Mouse (Mus musculus) CH12F3 (cell line): ENCODE measurements at regions not wholly inside any gene's neighbourhood (a gene's known extent, or its start where the extent isn't known, plus 50 kb on each side); places are given as distances from the start of the nearest gene placed in this dataset.
"Not testable (repeated sequence)": the region's sequence is repeated elsewhere in the genome, so short reads cannot be mapped to it uniquely, and the experiment has no call there.

Source experiments
- in situ Hi-C: fragments of 300-500 bp; cut with MboI; formaldehyde crosslinking; loops from 2 replicates; pipeline ENCODE4 v1.14.3; 2020; ENCODE audit warnings: low sequenced_read_pairs

- in situ Hi-C loops: no loop called here
Observed at GRCm38 (mm10) chr15:60333573-60334306, 317.3 kb upstream of the 4933412E24Rik start.

- in situ Hi-C loops: no loop called here
Observed at GRCm38 (mm10) chr15:60317577-60317976, 301.2 kb upstream of the 4933412E24Rik start.

GRCm38 (mm10) chr15:60315210-60315609, 298.8 kb upstream of the 4933412E24Rik start:
- in situ Hi-C loops: no loop called here

- in situ Hi-C loops: no loop called here
Observed at GRCm38 (mm10) chr15:60309909-60310308, 293.5 kb upstream of the 4933412E24Rik start.

- in situ Hi-C loops: no loop called here
Observed at GRCm38 (mm10) chr15:60308968-60309367, 292.6 kb upstream of the 4933412E24Rik start.

- in situ Hi-C loops: no loop called here
Observed at GRCm38 (mm10) chr15:60308126-60308525, 291.7 kb upstream of the 4933412E24Rik start.

GRCm38 (mm10) chr15:60303501-60303900, 287.1 kb upstream of the 4933412E24Rik start:
- in situ Hi-C loops: no loop called here

GRCm38 (mm10) chr15:60301939-60302338, 285.5 kb upstream of the 4933412E24Rik start:
- in situ Hi-C loops: no loop called here

- in situ Hi-C loops: no loop called here
Observed at GRCm38 (mm10) chr15:60285321-60285720, 268.9 kb upstream of the 4933412E24Rik start.

- in situ Hi-C loops: no loop called here
Observed at GRCm38 (mm10) chr15:60280378-60280777, 264.0 kb upstream of the 4933412E24Rik start.

- in situ Hi-C loops: not testable (repeated sequence)
Observed at GRCm38 (mm10) chr15:60253661-60254060, 237.2 kb upstream of the 4933412E24Rik start.

GRCm38 (mm10) chr15:60226335-60226938, 210.0 kb upstream of the 4933412E24Rik start:
- in situ Hi-C loops: no loop called here

- in situ Hi-C loops: no loop called here
Observed at GRCm38 (mm10) chr15:60195070-60195469, 178.7 kb upstream of the 4933412E24Rik start.

- in situ Hi-C loops: no loop called here
Observed at GRCm38 (mm10) chr15:60193157-60193556, 176.7 kb upstream of the 4933412E24Rik start.

- in situ Hi-C loops: no loop called here
Observed at GRCm38 (mm10) chr15:60187002-60187715, 170.7 kb upstream of the 4933412E24Rik start.

GRCm38 (mm10) chr15:60141554-60142070, 125.2 kb upstream of the 4933412E24Rik start:
- in situ Hi-C loops: no loop called here

- in situ Hi-C loops: no loop called here
Observed at GRCm38 (mm10) chr15:60136671-60137070, 120.3 kb upstream of the 4933412E24Rik start.

GRCm38 (mm10) chr15:60134515-60134914, 118.1 kb upstream of the 4933412E24Rik start:
- in situ Hi-C loops: no loop called here

- in situ Hi-C loops: no loop called here
Observed at GRCm38 (mm10) chr15:60132701-60133100, 116.3 kb upstream of the 4933412E24Rik start.

- in situ Hi-C loops: no loop called here
Observed at GRCm38 (mm10) chr15:60124461-60124860, 108.0 kb upstream of the 4933412E24Rik start.

- in situ Hi-C loops: no loop called here
Observed at GRCm38 (mm10) chr15:60119926-60120325, 103.5 kb upstream of the 4933412E24Rik start.
